Comparison of ENCODE assay signal across 1 mouse cellular context in genomic region chr13:23930461-23930860, GRCm38 (mm10).
TF ChIP-seq lines count a peak whose summit lies in the region.

No protein-coding gene starts in this region.

TF ChIP-seq in CH12.LX, 34 proteins besides CTCF, POLR2A, EP300 and RAD21:
- TF ChIP-seq USF1 (IDR thresholded peaks at IDR 0.05; ENCODE audit: low read depth, low read length) (0 out of 2 replicates have a peak, but pooled peaks have one; percentile 15), POLR2AphosphoS2 (IDR thresholded peaks at IDR 0.05; ENCODE audit: low read depth, low read length) (no peak)
